Mouse (Mus musculus) CH12.LX (cell line): ENCODE data around the gene Slc23a2.

Experiments
- BHLHE40 ChIP-seq: IDR thresholded peaks from 2 replicates; pipeline ENCODE4 v1.6.1; 2011; ENCODE audit warnings: mild to moderate bottlenecking, low read depth, low read length, improper control_type of control experiment
- CHD2 ChIP-seq: IDR thresholded peaks from 2 replicates; pipeline ENCODE4 v1.6.1; 2011; ENCODE audit warnings: low read length, improper control_type of control experiment
- CTCF ChIP-seq, 2 experiments: IDR thresholded peaks in 1 of 2; conservative IDR thresholded peaks in 1 of 2; 2 replicates each; pipeline ENCODE4 v1.5.1; 2011 to 2012; ENCODE audit warnings: low read depth in 2 of 2, low read length in 2 of 2, improper control_type of control experiment in 1 of 2, inconsistent platforms in 1 of 2, mild to moderate bottlenecking in 1 of 2, moderate library complexity in 1 of 2
- ELF1 ChIP-seq: IDR thresholded peaks from 2 replicates; pipeline ENCODE4 v1.6.1; 2014; ENCODE audit warnings: low read depth, mild to moderate bottlenecking, inconsistent platforms, low read length, improper control_type of control experiment
- EP300 ChIP-seq: IDR thresholded peaks from 2 replicates; pipeline ENCODE4 v1.6.1; 2011; ENCODE audit warnings: low read length, improper control_type of control experiment
- MAFK ChIP-seq: IDR thresholded peaks from 2 replicates; pipeline ENCODE4 v1.6.1; 2011; ENCODE audit warnings: low read length, improper control_type of control experiment; ENCODE audit not compliant: insufficient replicate concordance
- PAX5 ChIP-seq: IDR thresholded peaks from 2 replicates; pipeline ENCODE4 v1.6.1; 2012; ENCODE audit warnings: low read length, inconsistent platforms, mixed read lengths
- POLR2A ChIP-seq: IDR thresholded peaks from 2 replicates; pipeline ENCODE4 v1.6.1; 2011; ENCODE audit warnings: low read depth, mild to moderate bottlenecking, improper control_type of control experiment, low read length
- POLR2AphosphoS2 ChIP-seq: IDR thresholded peaks from 2 replicates; pipeline ENCODE4 v1.6.1; 2011; ENCODE audit warnings: low read depth, low read length, improper control_type of control experiment
- RAD21 ChIP-seq: IDR thresholded peaks from 2 replicates; pipeline ENCODE4 v1.6.1; 2011; ENCODE audit warnings: low read depth, mild to moderate bottlenecking, low read length, improper control_type of control experiment, moderate library complexity
- ZC3H11A ChIP-seq: IDR thresholded peaks from 2 replicates; pipeline ENCODE4 v1.6.1; 2012; ENCODE audit warnings: low read depth, mild to moderate bottlenecking, inconsistent platforms, low read length, improper control_type of control experiment

DNA sequence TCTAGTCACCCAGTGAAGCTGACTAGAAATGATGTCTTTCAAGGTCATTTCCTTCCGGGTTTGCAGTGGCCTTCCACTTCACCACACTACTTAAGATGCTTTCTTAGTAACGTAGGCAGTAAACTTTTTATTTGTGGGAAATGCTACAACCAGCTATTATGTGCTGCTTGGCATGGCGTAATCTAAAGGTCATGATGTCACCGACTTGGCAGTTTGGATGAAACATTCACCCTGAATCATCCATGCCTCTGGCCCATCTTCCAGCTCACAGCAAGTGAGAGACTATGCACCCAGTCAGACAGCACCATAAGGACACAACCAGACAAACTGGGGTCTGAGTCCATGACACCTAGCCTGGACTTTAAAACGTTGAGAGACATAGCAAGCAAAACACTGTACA, 60.5 kb downstream of the Slc23a2 start:
- no peak for TF ChIP-seq ELF1
- no peak for TF ChIP-seq BHLHE40
- no peak for TF ChIP-seq CHD2
- no peak for TF ChIP-seq POLR2AphosphoS2
- TF ChIP-seq CTCF (conservative IDR thresholded peaks at IDR 0.05 in 1 of 2, IDR thresholded peaks at IDR 0.05 in 1 of 2; ENCODE audit: low read depth in 2 of 2, low read length in 2 of 2): no peak
- no peak for TF ChIP-seq EP300
- TF ChIP-seq MAFK: no peak
- no peak for TF ChIP-seq POLR2A
- no peak for TF ChIP-seq ZC3H11A
- no peak for TF ChIP-seq PAX5
- no peak for TF ChIP-seq RAD21
